Mouse (Mus musculus) forebrain, embryonic 13.5 days (tissue): ENCODE results near the gene Klc2. TPM values are rescaled to one million over a fixed set of nuclear protein-coding genes. Genes with fewer than 3 reads are reported as not detected.
A peak's percentile ranks its signal among the peaks of the same experiment; 100 is the strongest.
"Not testable (repeated sequence)": the region's sequence is repeated elsewhere in the genome, so short reads cannot be mapped to it uniquely, and the experiment has no call there.

Experiments
- ATAC-seq: fragments of 200-750 bp; cut with Nextera tagmentation; 2 replicates; pipeline ENCODE4 v1.8.0; 2017
- H3K27ac ChIP-seq: fragments of 300-500 bp; sonication (generic); 2 replicates; pipeline ENCODE4 v1.5.1; 2015; ENCODE audit warnings: inconsistent platforms, mild to moderate bottlenecking, moderate library complexity
- H3K27me3 ChIP-seq: fragments of 300-500 bp; sonication (generic); 2 replicates; pipeline ENCODE4 v1.6.1; 2015; ENCODE audit warnings: mild to moderate bottlenecking, inconsistent platforms
- H3K36me3 ChIP-seq: fragments of 300-500 bp; sonication (generic); 2 replicates; pipeline ENCODE4 v1.6.1; 2015; ENCODE audit warnings: mild to moderate bottlenecking, inconsistent platforms; ENCODE audit not compliant: poor library complexity, severe bottlenecking
- H3K4me1 ChIP-seq: fragments of 300-500 bp; sonication (generic); 2 replicates; pipeline ENCODE4 v1.6.1; 2015; ENCODE audit warnings: inconsistent platforms
- H3K4me2 ChIP-seq: fragments of 300-500 bp; sonication (generic); 2 replicates; pipeline ENCODE4 v1.6.1; 2015; ENCODE audit warnings: inconsistent platforms, mild to moderate bottlenecking, moderate library complexity
- H3K4me3 ChIP-seq: fragments of 300-500 bp; sonication (generic); 2 replicates; pipeline ENCODE4 v1.5.1; 2015; ENCODE audit warnings: mild to moderate bottlenecking, inconsistent platforms
- H3K9ac ChIP-seq: fragments of 300-500 bp; sonication (generic); 2 replicates; pipeline ENCODE4 v1.6.1; 2015; ENCODE audit warnings: mild to moderate bottlenecking, inconsistent platforms
- H3K9me3 ChIP-seq: fragments of 300-500 bp; sonication (generic); replicated peaks from 2 replicates; pipeline ENCODE4 v1.6.1; 2016; ENCODE audit warnings: inconsistent platforms
- WGBS: fragments of 180-500 bp; shearing (Covaris S2); methylation state at CpG from one replicate; pipeline ENCODE4 v1.1.7; 2015; 5-methylcytosine and 5-hydroxymethylcytosine counted together
- polyA plus RNA-seq: library from polyadenylated mRNA; unstranded; fragments of >200 nt; fragmentation: Nextera tagmentation; extraction: Ambion mirVana; gene quantifications from 2 replicates; pipeline ENCODE4 v1.2.1, GENCODE M21; 2015

Gene Klc2
- polyA plus RNA-seq, 1 experiment from 2014 or later: 43.6 TPM

DNA sequence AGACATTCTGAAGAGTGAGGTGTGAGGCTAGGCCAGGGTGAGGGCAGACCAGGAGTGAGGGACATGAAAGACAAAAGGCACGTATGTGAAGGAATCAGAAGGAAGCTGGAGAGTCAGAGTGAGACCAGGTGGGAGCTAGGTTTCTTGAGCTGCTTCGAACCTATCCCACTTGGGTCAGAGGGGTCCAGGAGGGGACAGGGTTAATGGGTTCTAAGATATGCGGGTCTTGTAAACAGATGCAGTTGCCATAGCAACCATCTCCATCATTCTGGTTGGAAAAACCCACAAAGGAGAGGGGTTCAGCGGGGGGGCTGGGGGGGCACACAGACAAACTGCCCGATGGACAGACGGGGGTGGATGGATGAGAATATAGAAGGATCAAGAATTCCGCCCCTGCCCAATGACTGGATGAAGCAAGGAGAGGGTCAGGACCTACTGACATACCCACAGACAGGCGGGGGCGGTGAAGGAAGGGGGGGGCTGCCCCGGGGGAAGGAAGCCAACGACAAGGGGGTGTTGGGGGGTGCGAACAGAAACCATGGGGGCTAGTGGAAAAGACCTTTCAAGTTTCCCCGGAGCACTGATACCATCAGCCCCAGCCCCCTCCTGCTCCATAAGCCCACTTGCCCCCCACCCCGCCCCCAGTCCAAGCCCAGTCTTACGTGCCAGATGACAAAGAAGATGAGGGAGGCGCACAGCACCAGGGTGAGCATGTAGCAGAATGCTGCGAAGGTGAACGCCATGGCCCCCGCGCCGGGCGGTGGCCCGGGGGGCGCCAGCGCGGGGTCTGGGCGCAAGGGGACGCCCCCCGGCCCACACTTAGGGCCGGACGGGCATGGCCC, 20.6 kb downstream of the Klc2 start:
- peaks cover 65% of the 10 kb centered on the region for H3K4me1 ChIP-seq
- WGBS: 4% methylated on average over 30 of the region's 31 CpGs

GRCm38 (mm10) chr19:5095887-5096474, 22.4 kb downstream of the Klc2 start:
- Histone ChIP-seq H3K9me3 (no peaks in the 10 kb centered on the region), H3K4me2 (peak overlapping the region; percentile 71), H3K36me3 (peaks cover 49% of the 10 kb centered on the region), H3K27me3 (no peaks in the 10 kb centered on the region), H3K27ac (peak overlapping the region; percentile 88), H3K4me1 (peaks cover 65% of the 10 kb centered on the region), H3K4me3 (peak overlapping the region; percentile 61), H3K9ac (peak overlapping the region; percentile 83)
- no peak for ATAC-seq
- WGBS: 19% methylated on average over 9 of the region's 9 CpGs

More for the DNA sequence above, 20.6 kb downstream of the Klc2 start:
- ATAC-seq: peak; percentile 20
- H3K4me2 ChIP-seq: peak overlapping the region; percentile 71
- H3K27me3 ChIP-seq: no peaks in the 10 kb centered on the region
- no peaks in the 10 kb centered on the region for H3K9me3 ChIP-seq
- peak overlapping the region; percentile 83 for H3K9ac ChIP-seq
- H3K27ac ChIP-seq: peak overlapping the region; percentile 86
- H3K36me3 ChIP-seq: peaks cover 49% of the 10 kb centered on the region
- H3K4me3 ChIP-seq: peak overlapping the region; percentile 61

GRCm38 (mm10) chr19:5094746-5095417, 23.5 kb downstream of the Klc2 start:
- H3K27ac ChIP-seq: peak overlapping the region; percentile 88
- peaks cover 46% of the 10 kb centered on the region for H3K36me3 ChIP-seq
- peak; percentile 16 for ATAC-seq
- H3K9me3 ChIP-seq: no peaks in the 10 kb centered on the region
- no peaks in the 10 kb centered on the region for H3K27me3 ChIP-seq
- H3K4me1 ChIP-seq: peaks cover 65% of the 10 kb centered on the region
- peak overlapping the region; percentile 71 for H3K4me2 ChIP-seq
- H3K4me3 ChIP-seq: peak overlapping the region; percentile 61
- 31% methylated on average over 11 of the region's 11 CpGs for WGBS
- peak overlapping the region; percentile 61 for H3K9ac ChIP-seq

GRCm38 (mm10) chr19:5094243-5094632, 24.1 kb downstream of the Klc2 start:
- Histone ChIP-seq H3K4me1 (peaks cover 64% of the 10 kb centered on the region), H3K9me3 (no peaks in the 10 kb centered on the region), H3K4me2 (peak overlapping the region; percentile 71), H3K27me3 (no peaks in the 10 kb centered on the region), H3K36me3 (peaks cover 40% of the 10 kb centered on the region), H3K4me3 (peak overlapping the region; percentile 61), H3K9ac (peak overlapping the region; percentile 61), H3K27ac (peak overlapping the region; percentile 88)
- WGBS: under 1% methylated on average over 21 of the region's 21 CpGs
- ATAC-seq: peak; percentile 76

DNA sequence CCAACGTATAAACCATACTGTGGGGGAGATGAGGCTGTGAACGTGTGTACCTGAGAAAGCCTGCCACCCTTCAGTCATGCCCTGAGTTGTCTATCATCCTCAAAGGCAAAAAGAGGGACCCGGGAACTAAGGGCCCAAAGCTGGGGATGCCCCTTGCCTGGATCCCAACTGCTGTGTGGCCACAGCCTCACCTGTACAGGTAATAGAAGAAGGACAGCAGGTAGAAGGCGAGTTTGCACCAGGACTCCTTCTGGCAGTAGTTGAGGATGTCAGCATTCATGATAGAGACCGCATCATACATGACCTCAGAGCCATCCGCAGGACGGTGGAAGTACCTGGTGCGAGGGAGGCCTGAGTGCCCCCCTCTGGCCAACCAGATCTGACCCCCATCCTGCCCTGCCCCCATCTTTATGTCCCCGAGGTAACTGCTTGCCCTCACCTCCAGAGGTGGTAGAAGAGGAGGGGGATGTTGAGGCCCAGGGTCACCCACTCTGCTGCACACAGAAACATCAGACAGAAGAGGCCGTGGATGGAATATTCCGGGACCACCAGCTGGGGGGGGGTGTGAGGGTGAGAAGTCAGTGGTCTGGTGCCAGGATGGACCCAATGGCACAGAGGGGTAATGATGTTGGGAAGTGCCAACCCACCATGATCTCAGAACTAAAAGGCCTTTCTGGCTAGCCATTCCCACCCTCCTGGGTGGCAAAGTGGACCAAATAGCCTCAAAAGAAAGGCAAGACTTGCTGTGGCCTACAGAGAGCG, 24.7 kb downstream of the Klc2 start:
- no peaks in the 10 kb centered on the region for H3K27me3 ChIP-seq
- H3K4me3 ChIP-seq: peak overlapping the region; percentile 61; the same call in 1 of the 2 replicates
- peaks cover 64% of the 10 kb centered on the region for H3K4me1 ChIP-seq
- 73% methylated on average over 12 of the region's 12 CpGs for WGBS
- H3K27ac ChIP-seq: peak overlapping the region; percentile 88
- ATAC-seq: no peak; the same call in 1 of the 2 replicates
- peak overlapping the region; percentile 56 for H3K9ac ChIP-seq
- H3K4me2 ChIP-seq: peak overlapping the region; percentile 71
- no peaks in the 10 kb centered on the region for H3K9me3 ChIP-seq
- H3K36me3 ChIP-seq: peaks cover 37% of the 10 kb centered on the region

DNA sequence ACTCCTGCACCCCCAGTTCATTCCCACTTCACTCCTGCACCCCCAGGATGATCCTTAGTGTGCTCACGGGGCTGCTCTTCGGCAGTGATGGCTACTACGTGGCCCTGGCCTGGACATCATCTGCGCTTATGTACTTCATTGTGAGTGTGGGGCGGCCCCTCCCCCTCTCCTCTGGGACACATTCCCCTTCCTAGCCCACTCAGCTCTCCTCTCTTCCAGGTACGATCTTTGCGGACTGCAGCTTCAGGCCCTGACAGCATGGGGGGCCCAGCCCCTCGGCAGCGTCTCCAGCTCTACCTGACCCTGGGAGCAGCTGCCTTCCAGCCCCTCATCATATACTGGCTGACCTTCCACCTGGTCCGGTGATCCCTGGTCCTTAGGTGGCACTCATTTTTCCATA, 26.3 kb downstream of the Klc2 start:
- peaks cover 37% of the 10 kb centered on the region for H3K36me3 ChIP-seq
- no peak overlapping the region for H3K9ac ChIP-seq
- H3K4me3 ChIP-seq: no peak overlapping the region
- H3K9me3 ChIP-seq: no peaks in the 10 kb centered on the region
- no peak overlapping the region for H3K27ac ChIP-seq
- peaks cover 58% of the 10 kb centered on the region for H3K4me1 ChIP-seq
- no peaks in the 10 kb centered on the region for H3K27me3 ChIP-seq
- ATAC-seq: no peak
- no peak overlapping the region for H3K4me2 ChIP-seq
- 90% methylated on average over 10 of the region's 10 CpGs for WGBS

DNA sequence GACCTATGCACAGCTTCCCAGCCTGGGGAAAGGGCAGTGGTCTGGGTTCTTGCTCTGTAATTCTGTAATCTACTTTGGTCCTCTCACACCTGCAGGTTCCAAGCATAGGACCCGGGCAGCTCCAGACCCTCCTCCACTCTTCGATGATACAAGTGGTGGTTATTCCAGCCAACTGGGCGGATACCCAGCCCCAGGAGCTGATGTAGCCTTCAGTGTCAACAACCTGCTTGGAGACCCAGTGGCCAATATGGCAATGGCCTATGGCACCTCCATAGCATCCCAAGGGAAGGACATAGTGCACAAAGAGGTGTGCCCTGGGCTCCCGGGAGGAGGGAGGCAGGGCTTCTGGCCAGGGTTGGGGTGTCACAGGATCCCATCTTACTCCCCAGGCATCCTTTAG, 29.0 kb downstream of the Klc2 start:
- WGBS: 90% methylated on average over 4 of the region's 4 CpGs
- Histone ChIP-seq H3K4me1 (peaks cover 42% of the 10 kb centered on the region), H3K27me3 (peaks cover 22% of the 10 kb centered on the region), H3K36me3 (peaks cover 37% of the 10 kb centered on the region), H3K4me3 (peak overlapping the region; percentile 83), H3K27ac (no peak overlapping the region), H3K4me2 (peak overlapping the region; percentile 81), H3K9ac (peak overlapping the region; percentile 84; the same call in 1 of the 2 replicates), H3K9me3 (no peaks in the 10 kb centered on the region)
- ATAC-seq: no peak

- H3K9ac ChIP-seq: peak within 1 kb of the TSS; percentile 84
- ATAC-seq: peak; percentile 96
- H3K27ac ChIP-seq: peak within 1 kb of the TSS; percentile 76
- peak within 1 kb of the TSS; percentile 81 for H3K4me2 ChIP-seq
- WGBS: under 1% methylated on average over 58 of the region's 58 CpGs
- peaks cover 31% of the 10 kb centered on the region for H3K4me1 ChIP-seq
- no peaks in the 10 kb centered on the region for H3K9me3 ChIP-seq
- peaks cover 34% of the 10 kb centered on the region for H3K27me3 ChIP-seq
- peaks cover 29% of the 10 kb centered on the region for H3K36me3 ChIP-seq
- peak within 1 kb of the TSS; percentile 83 for H3K4me3 ChIP-seq
Observed at GRCm38 (mm10) chr19:5087884-5088728, 30.3 kb downstream of the Klc2 start, which contains the start of gene Yif1a. Yif1a (plus strand) TSS chr19:5088538.

GRCm38 (mm10) chr19:5086533-5086932, 31.8 kb downstream of the Klc2 start:
- H3K4me3 ChIP-seq, ATAC-seq, H3K27ac ChIP-seq, H3K9me3 ChIP-seq, H3K4me2 ChIP-seq, H3K9ac ChIP-seq: not testable (repeated sequence)
- Histone ChIP-seq H3K4me1 (peaks cover 28% of the 10 kb centered on the region), H3K36me3 (peaks cover 14% of the 10 kb centered on the region), H3K27me3 (peaks cover 50% of the 10 kb centered on the region)
- 50% methylated on average over 4 of the region's 4 CpGs for WGBS

DNA sequence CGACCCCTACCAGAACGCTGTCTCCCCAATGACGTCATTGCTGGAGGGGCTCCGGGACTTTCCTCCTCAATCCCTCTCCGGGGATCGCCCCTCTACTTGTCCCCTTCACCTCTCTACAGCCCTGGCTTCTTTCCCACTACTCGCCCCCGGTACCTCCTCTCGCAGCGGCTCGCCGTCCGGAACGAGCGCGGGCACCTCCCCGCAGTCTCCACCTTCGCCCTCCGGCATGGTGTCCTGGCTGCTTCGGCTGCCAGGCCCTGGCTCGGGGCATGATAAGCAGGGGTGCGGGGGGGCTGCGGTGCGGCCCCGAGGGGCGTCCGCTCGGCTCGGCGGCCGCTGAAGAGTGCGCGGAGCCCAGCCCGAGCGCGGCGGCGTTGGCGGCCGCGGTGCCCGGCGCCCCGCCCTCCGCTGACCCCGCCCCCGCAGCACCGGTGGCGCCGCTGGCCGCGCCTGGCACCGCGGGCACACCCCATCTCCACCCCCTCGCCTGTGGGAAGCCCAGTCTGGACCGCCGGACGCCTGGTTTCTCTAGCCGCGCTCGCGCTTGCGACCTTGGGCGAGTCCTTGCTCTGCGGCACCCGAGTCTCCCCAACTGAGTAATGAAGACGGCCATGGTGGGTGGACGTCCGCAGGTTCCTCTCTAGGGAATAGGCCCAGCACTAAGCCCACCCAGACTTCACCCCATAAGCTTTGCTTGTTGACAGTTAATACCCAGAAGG, 33.1 kb downstream of the Klc2 start, which contains the start of gene Tmem151a:
TSS of gene Tmem151a (minus strand) at position 387 of the 719 bp plus-strand sequence.
- Histone ChIP-seq H3K4me3 (peak within 1 kb of the TSS; percentile 52), H3K27me3 (peaks cover 62% of the 10 kb centered on the region), H3K4me1 (peaks cover 28% of the 10 kb centered on the region), H3K4me2 (peak within 1 kb of the TSS; percentile 85), H3K9ac (peak within 1 kb of the TSS; percentile 73), H3K27ac (no peak within 1 kb of the TSS), H3K36me3 (peaks cover 1% of the 10 kb centered on the region; the same call in 1 of the 2 replicates), H3K9me3 (no peaks in the 10 kb centered on the region)
- 1% methylated on average over 62 of the region's 69 CpGs for WGBS
- no peak for ATAC-seq
